Mouse (Mus musculus): ENCODE measurements around the gene Dlg2.

GRCm38 (mm10) chr7:90569130-90569529 lies 92.7 kb downstream of the Dlg2 start:
- TF ChIP-seq CTCF (IDR thresholded peaks at IDR 0.05; ENCODE audit: low read depth, low read length), result no peak
- TF ChIP-seq EP300 (IDR thresholded peaks at IDR 0.05; ENCODE audit: insufficient read depth, low read depth, low read length), result peak; percentile 84
- TF ChIP-seq POLR2A (IDR thresholded peaks at IDR 0.05; ENCODE audit: insufficient read depth, low read length), result no peak

Measured in ES-Bruce4 (cell line).